In the genomic region with DNA sequence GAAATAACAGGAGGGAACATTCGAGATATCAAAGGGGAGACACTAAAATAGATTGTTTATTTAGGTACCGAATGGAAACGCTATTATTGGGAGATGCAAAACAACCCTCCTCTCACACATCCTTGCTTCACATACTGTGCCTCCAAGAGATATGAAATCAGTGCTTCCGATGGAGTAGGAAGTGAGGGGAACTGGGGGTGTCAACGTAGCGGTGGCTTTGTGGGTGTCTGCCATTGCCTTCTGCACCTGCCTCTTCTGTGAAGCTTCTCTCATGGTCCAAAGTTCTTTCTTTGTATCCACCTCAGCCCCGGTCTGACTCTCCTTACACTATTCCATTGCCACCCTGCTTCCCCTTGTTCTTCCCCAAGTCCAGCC, we compare ENCODE assay signal across 8 mouse cellular contexts.
DNase-seq lines count a peak whose midpoint lies in the region; ATAC-seq lines count a peak whose summit lies in the region.

No protein-coding gene starts in this region.

- H3K9ac ChIP-seq in embryonic facial prominence, embryonic 13.5 days = 0 out of 2 replicates have a peak overlapping the region, but pooled peaks have one; percentile 16
- H3K9ac ChIP-seq in midbrain, embryonic 11.5 days (ENCODE audit: low read length) = no peak overlapping the region

- ATAC-seq in embryonic facial prominence, embryonic 13.5 days (ENCODE audit: insufficient number of reproducible peaks, insufficient read depth, low FRiP score, low TSS enrichment, low read depth) = no peak
- no peak for ATAC-seq in midbrain, embryonic 11.5 days (ENCODE audit: low FRiP score)

- H3K4me1 ChIP-seq in embryonic facial prominence, embryonic 13.5 days = peaks cover 7% of the 10 kb centered on the region; the same call in 1 of the 2 replicates
- H3K4me1 ChIP-seq in hindbrain, embryonic 10.5 days (replicated peaks) = peaks cover 31% of the 10 kb centered on the region
- peaks cover 11% of the 10 kb centered on the region for H3K4me1 ChIP-seq in midbrain, embryonic 11.5 days (ENCODE audit: control insufficient read depth, insufficient read depth, low read length)

- no peaks in the 10 kb centered on the region for H3K36me3 ChIP-seq in embryonic facial prominence, embryonic 13.5 days
- H3K36me3 ChIP-seq in hindbrain, embryonic 10.5 days = no peaks in the 10 kb centered on the region
- H3K36me3 ChIP-seq in midbrain, embryonic 11.5 days (ENCODE audit: control insufficient read depth, insufficient read depth, low read length) = no peaks in the 10 kb centered on the region

- peak; percentile 15 for DNase-seq in layer of hippocampus, adult 9-10 months (ENCODE audit: low spot score)
- DNase-seq in layer of hippocampus, adult 9-11 months = no peak
- DNase-seq in hindbrain, embryonic 10.5 days (ENCODE audit: low spot score) = no peak
- DNase-seq in midbrain, embryonic 11.5 days (ENCODE audit: low spot score, missing footprints) = no peak
- no peak for DNase-seq in adrenal gland, postnatal 36 days
- no peak for DNase-seq in spleen, postnatal 36 days (ENCODE audit: low spot score in 2 of 2)
- DNase-seq in spleen, adult 12 weeks (ENCODE audit: low spot score) = no peak

- H3K27ac ChIP-seq in embryonic facial prominence, embryonic 13.5 days = no peak overlapping the region
- H3K27ac ChIP-seq in hindbrain, embryonic 10.5 days = no peak overlapping the region
- no peak overlapping the region for H3K27ac ChIP-seq in midbrain, embryonic 11.5 days (ENCODE audit: low read depth, low read length)

- no peaks in the 10 kb centered on the region for H3K9me3 ChIP-seq in embryonic facial prominence, embryonic 13.5 days
- H3K9me3 ChIP-seq in hindbrain, embryonic 10.5 days = no peaks in the 10 kb centered on the region
- H3K9me3 ChIP-seq in midbrain, embryonic 11.5 days (ENCODE audit: control insufficient read depth, low read length) = no peaks in the 10 kb centered on the region

- H3K27me3 ChIP-seq in embryonic facial prominence, embryonic 13.5 days = no peaks in the 10 kb centered on the region; the same call in 1 of the 2 replicates
- peaks cover 44% of the 10 kb centered on the region for H3K27me3 ChIP-seq in hindbrain, embryonic 10.5 days (ENCODE audit: insufficient read depth, poor library complexity, severe bottlenecking)
- no peaks in the 10 kb centered on the region; the same call in 1 of the 2 replicates for H3K27me3 ChIP-seq in midbrain, embryonic 11.5 days (ENCODE audit: control insufficient read depth, insufficient read depth, low read length)

- WGBS in embryonic facial prominence, embryonic 13.5 days = 55% methylated on average over 7 of the region's 7 CpGs
- 62% methylated on average over 7 of the region's 7 CpGs for WGBS in hindbrain, embryonic 10.5 days
- 67% methylated on average over 7 of the region's 7 CpGs for WGBS in midbrain, embryonic 11.5 days

- H3K4me3 ChIP-seq in embryonic facial prominence, embryonic 13.5 days = peak overlapping the region; percentile 25; the same call in 1 of the 2 replicates
- H3K4me3 ChIP-seq in hindbrain, embryonic 10.5 days = peak overlapping the region; percentile 32
- no peak overlapping the region for H3K4me3 ChIP-seq in midbrain, embryonic 11.5 days (ENCODE audit: low read depth, low read length)

- peak overlapping the region; percentile 53 for H3K4me2 ChIP-seq in embryonic facial prominence, embryonic 13.5 days
- H3K4me2 ChIP-seq in midbrain, embryonic 11.5 days = peak overlapping the region; percentile 24; the same call in 1 of the 2 replicates
